Mouse (Mus musculus) myocyte (in vitro differentiated cells): ENCODE measurements around the gene Lrmda.

Source experiments
- CEBPB ChIP-seq: IDR thresholded peaks from 2 replicates; pipeline ENCODE4 v1.6.1; 2011; ENCODE audit warnings: mild to moderate bottlenecking, moderate library complexity; ENCODE audit not compliant: poor library complexity, insufficient read depth, severe bottlenecking
- E2F4 ChIP-seq: IDR thresholded peaks from one replicate; pipeline ENCODE4 v1.6.1; 2011; ENCODE audit warnings: mild to moderate bottlenecking, control low read depth, moderate library complexity; ENCODE audit not compliant: insufficient read depth
- POLR2A ChIP-seq: IDR thresholded peaks from one replicate; pipeline ENCODE4 v1.6.1; 2011; ENCODE audit warnings: low read depth, mild to moderate bottlenecking, control low read depth, moderate library complexity; ENCODE audit not compliant: insufficient read length
- POLR2AphosphoS2 ChIP-seq: IDR thresholded peaks from one replicate; pipeline ENCODE4 v1.6.1; 2011; ENCODE audit warnings: low read depth, control low read depth; ENCODE audit not compliant: insufficient read length
- TCF12 ChIP-seq: IDR thresholded peaks from one replicate; pipeline ENCODE4 v1.6.1; 2011; ENCODE audit warnings: mild to moderate bottlenecking, control low read depth; ENCODE audit not compliant: poor library complexity, insufficient read depth, severe bottlenecking
- USF1 ChIP-seq: IDR thresholded peaks from one replicate; pipeline ENCODE4 v1.6.1; 2011; ENCODE audit warnings: low read depth, mild to moderate bottlenecking, control low read depth, moderate library complexity

GRCm38 (mm10) chr14:22915463-22915862 lies 896.0 kb downstream of the Lrmda start:
- TF ChIP-seq USF1 (no peak), POLR2A (no peak), TCF12 (no peak), E2F4 (no peak), POLR2AphosphoS2 (no peak), CEBPB (no peak)
